Mouse (Mus musculus): ENCODE measurements at regions not wholly inside any gene's neighbourhood (a gene's known extent, or its start where the extent isn't known, plus 50 kb on each side); places are given as distances from the start of the nearest gene placed in this dataset.
"Not testable (repeated sequence)": the region's sequence is repeated elsewhere in the genome, so short reads cannot be mapped to it uniquely, and the experiment has no call there.

GRCm38 (mm10) chr11:114486455-114486854 is 181.9 kb upstream of the Rpl38 start:
- Histone ChIP-seq H3K4me3 (ENCODE audit: low read depth, low read length) (0 out of 2 replicates have a peak overlapping the region, but pooled peaks have one; percentile 24), H3K9me3 (replicated peaks) (peaks cover 90% of the 10 kb centered on the region), H3K36me3 (replicated peaks) (no peaks in the 10 kb centered on the region), H3K27me3 (ENCODE audit: insufficient read depth, low read length) (no peaks in the 10 kb centered on the region), H3K4me1 (ENCODE audit: insufficient read depth, low read depth, low read length) (no peaks in the 10 kb centered on the region)
- no peak for ATAC-seq (ENCODE audit: extremely low read depth, insufficient number of reproducible peaks, low FRiP score, poor library complexity, severe bottlenecking)
- DNase-seq (ENCODE audit: low spot score), result no peak
- no peak for TF ChIP-seq GATA1 (IDR thresholded peaks at IDR 0.05; ENCODE audit: borderline replicate concordance, low read length)
- no peak for TF ChIP-seq GATA2 (IDR thresholded peaks at IDR 0.05; ENCODE audit: borderline replicate concordance, low read depth, low read length)
- TF ChIP-seq POLR2AphosphoS5 (IDR thresholded peaks at IDR 0.05; ENCODE audit: insufficient replicate concordance, low read depth, low read length), result no peak
- no peak for TF ChIP-seq TAL1 (conservative IDR thresholded peaks at IDR 0.05; ENCODE audit: low read depth, low read length)

GRCm38 (mm10) chr11:114485429-114485828 is 182.9 kb upstream of the Rpl38 start:
- H3K36me3 ChIP-seq (replicated peaks), result no peaks in the 10 kb centered on the region
- no peak for DNase-seq (ENCODE audit: low spot score)
- no peak for ATAC-seq (ENCODE audit: extremely low read depth, insufficient number of reproducible peaks, low FRiP score, poor library complexity, severe bottlenecking)
- H3K4me3 ChIP-seq (ENCODE audit: low read depth, low read length), result no peak overlapping the region
- no peaks in the 10 kb centered on the region for H3K4me1 ChIP-seq (ENCODE audit: insufficient read depth, low read depth, low read length)
- peaks cover 92% of the 10 kb centered on the region for H3K9me3 ChIP-seq (replicated peaks)
- TF ChIP-seq GATA1 (IDR thresholded peaks at IDR 0.05; ENCODE audit: borderline replicate concordance, low read length), result no peak
- no peak for TF ChIP-seq TAL1 (conservative IDR thresholded peaks at IDR 0.05; ENCODE audit: low read depth, low read length)
- no peak for TF ChIP-seq POLR2AphosphoS5 (IDR thresholded peaks at IDR 0.05; ENCODE audit: insufficient replicate concordance, low read depth, low read length)
- TF ChIP-seq CTCF (IDR thresholded peaks at IDR 0.05; ENCODE audit: low read depth, low read length), result no peak
- TF ChIP-seq GATA2 (IDR thresholded peaks at IDR 0.05; ENCODE audit: borderline replicate concordance, low read depth, low read length), result no peak
- no peaks in the 10 kb centered on the region for H3K27me3 ChIP-seq (ENCODE audit: insufficient read depth, low read length)

GRCm38 (mm10) chr11:114484668-114484953 is 183.7 kb upstream of the Rpl38 start:
- ATAC-seq (ENCODE audit: extremely low read depth, insufficient number of reproducible peaks, low FRiP score, poor library complexity, severe bottlenecking) (no peak), DNase-seq (ENCODE audit: low spot score) (no peak)
- H3K9me3 ChIP-seq (replicated peaks), result peaks cover 93% of the 10 kb centered on the region
- no peaks in the 10 kb centered on the region for H3K36me3 ChIP-seq (replicated peaks)
- H3K27me3 ChIP-seq (ENCODE audit: insufficient read depth, low read length), result no peaks in the 10 kb centered on the region
- no peaks in the 10 kb centered on the region for H3K4me1 ChIP-seq (ENCODE audit: insufficient read depth, low read depth, low read length)
- H3K4me3 ChIP-seq (ENCODE audit: low read depth, low read length), result no peak overlapping the region
- TF ChIP-seq TAL1 (conservative IDR thresholded peaks at IDR 0.05; ENCODE audit: low read depth, low read length), result no peak
- TF ChIP-seq CTCF (IDR thresholded peaks at IDR 0.05; ENCODE audit: low read depth, low read length), result no peak
- TF ChIP-seq POLR2AphosphoS5 (IDR thresholded peaks at IDR 0.05; ENCODE audit: insufficient replicate concordance, low read depth, low read length), result no peak
- no peak for TF ChIP-seq GATA1 (IDR thresholded peaks at IDR 0.05; ENCODE audit: borderline replicate concordance, low read length)
- no peak for TF ChIP-seq GATA2 (IDR thresholded peaks at IDR 0.05; ENCODE audit: borderline replicate concordance, low read depth, low read length)

- Histone ChIP-seq H3K4me1 (ENCODE audit: insufficient read depth, low read depth, low read length) (no peaks in the 10 kb centered on the region), H3K9me3 (replicated peaks) (peaks cover 88% of the 10 kb centered on the region), H3K4me3 (ENCODE audit: low read depth, low read length) (no peak overlapping the region), H3K36me3 (replicated peaks) (no peaks in the 10 kb centered on the region), H3K27me3 (ENCODE audit: insufficient read depth, low read length) (no peaks in the 10 kb centered on the region)
- ATAC-seq (ENCODE audit: extremely low read depth, insufficient number of reproducible peaks, low FRiP score, poor library complexity, severe bottlenecking) (no peak), DNase-seq (ENCODE audit: low spot score) (no peak)
- TF ChIP-seq POLR2AphosphoS5 (IDR thresholded peaks at IDR 0.05; ENCODE audit: insufficient replicate concordance, low read depth, low read length) (no peak), GATA2 (IDR thresholded peaks at IDR 0.05; ENCODE audit: borderline replicate concordance, low read depth, low read length) (no peak), TAL1 (conservative IDR thresholded peaks at IDR 0.05; ENCODE audit: low read depth, low read length) (no peak), CTCF (IDR thresholded peaks at IDR 0.05; ENCODE audit: low read depth, low read length) (no peak), GATA1 (IDR thresholded peaks at IDR 0.05; ENCODE audit: borderline replicate concordance, low read length) (no peak)
Observed at GRCm38 (mm10) chr11:114483823-114484667, 184.3 kb upstream of the Rpl38 start.

- H3K4me3 ChIP-seq (ENCODE audit: low read depth, low read length); DNase-seq (ENCODE audit: low spot score); H3K36me3 ChIP-seq (replicated peaks); ATAC-seq (ENCODE audit: extremely low read depth, insufficient number of reproducible peaks, low FRiP score, poor library complexity, severe bottlenecking); H3K4me1 ChIP-seq (ENCODE audit: insufficient read depth, low read depth, low read length); H3K27me3 ChIP-seq (ENCODE audit: insufficient read depth, low read length): not testable (repeated sequence)
- peaks cover 86% of the 10 kb centered on the region for H3K9me3 ChIP-seq (replicated peaks)
Observed at GRCm38 (mm10) chr11:114483350-114483749, 185.0 kb upstream of the Rpl38 start.

- H3K27me3 ChIP-seq (ENCODE audit: insufficient read depth, low read length), result no peaks in the 10 kb centered on the region
- no peak for DNase-seq (ENCODE audit: low spot score)
- H3K4me1 ChIP-seq (ENCODE audit: insufficient read depth, low read depth, low read length), result no peaks in the 10 kb centered on the region
- H3K9me3 ChIP-seq (replicated peaks), result peaks cover 82% of the 10 kb centered on the region
- no peak for TF ChIP-seq POLR2AphosphoS5 (IDR thresholded peaks at IDR 0.05; ENCODE audit: insufficient replicate concordance, low read depth, low read length)
- TF ChIP-seq CTCF (IDR thresholded peaks at IDR 0.05; ENCODE audit: low read depth, low read length), result no peak
- no peak for TF ChIP-seq TAL1 (conservative IDR thresholded peaks at IDR 0.05; ENCODE audit: low read depth, low read length)
- no peak for TF ChIP-seq GATA2 (IDR thresholded peaks at IDR 0.05; ENCODE audit: borderline replicate concordance, low read depth, low read length)
- no peak for TF ChIP-seq GATA1 (IDR thresholded peaks at IDR 0.05; ENCODE audit: borderline replicate concordance, low read length)
- no peak overlapping the region for H3K4me3 ChIP-seq (ENCODE audit: low read depth, low read length)
- no peaks in the 10 kb centered on the region for H3K36me3 ChIP-seq (replicated peaks)
- no peak for ATAC-seq (ENCODE audit: extremely low read depth, insufficient number of reproducible peaks, low FRiP score, poor library complexity, severe bottlenecking)
Observed at GRCm38 (mm10) chr11:114482070-114482469, 186.3 kb upstream of the Rpl38 start.

Data from G1E (cell line).